17 mouse cellular contexts compared by ENCODE assay signal in the genomic region with DNA sequence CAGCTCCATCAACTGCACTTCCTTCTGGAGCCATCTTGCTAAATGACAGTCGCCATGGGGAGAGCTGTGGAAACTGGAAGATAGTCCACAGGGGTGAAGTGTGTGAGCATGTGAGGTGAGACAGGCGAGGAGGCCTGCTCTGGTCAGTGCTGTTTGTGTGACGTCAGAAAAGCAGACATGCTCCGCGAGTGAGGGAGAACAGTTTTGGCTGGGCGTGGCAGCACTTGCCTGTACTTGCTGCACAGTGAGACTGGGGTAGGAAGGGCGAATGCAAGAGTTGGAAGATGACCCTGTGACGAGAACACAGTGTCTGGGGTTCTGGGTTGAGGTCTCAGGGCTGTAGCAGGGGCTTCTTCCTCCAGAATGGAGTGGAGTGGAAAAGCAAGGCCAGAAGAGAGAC. TPM values are rescaled to one million over a fixed set of nuclear protein-coding genes. Genes with fewer than 3 reads are reported as not detected.
DNase-seq lines count a peak whose midpoint lies in the region; ATAC-seq and TF ChIP-seq lines count a peak whose summit lies in the region.
"Had no signal": no experiment of that assay in that cellular context is flagged by ENCODE, and none has a peak within 500 bp of the region (broad histone marks: within the 10 kb centered on the region; RNA-seq: fewer than 3 reads in every experiment).

No protein-coding gene starts in this region.

- H3K36me3 ChIP-seq in heart, embryonic 13.5 days = peaks cover 38% of the 10 kb centered on the region
- peaks cover 18% of the 10 kb centered on the region for H3K36me3 ChIP-seq in lung, embryonic 16.5 days (ENCODE audit: control insufficient read depth, insufficient read depth, low read length)
- H3K36me3 ChIP-seq in limb, embryonic 13.5 days = peaks cover 62% of the 10 kb centered on the region
- H3K36me3 ChIP-seq in intestine, embryonic 16.5 days (ENCODE audit: control insufficient read depth, insufficient read depth, low read length) = peaks cover 2% of the 10 kb centered on the region; the same call in 1 of the 2 replicates
- peaks cover 39% of the 10 kb centered on the region for H3K36me3 ChIP-seq in kidney, embryonic 15.5 days
- H3K36me3 ChIP-seq: stomach, embryonic 15.5 days had no signal

- no peak for TF ChIP-seq POLR2A in lung, adult 2 months (IDR thresholded peaks at IDR 0.05; ENCODE audit: borderline replicate concordance, extremely low read depth, low read depth, low read length)

- no peak for ATAC-seq in heart, embryonic 13.5 days (ENCODE audit: extremely low read depth, insufficient number of reproducible peaks, low FRiP score, low TSS enrichment)
- ATAC-seq in lung, embryonic 16.5 days (ENCODE audit: low read depth) = no peak
- no peak for ATAC-seq in limb, embryonic 13.5 days (ENCODE audit: low FRiP score, low read depth)
- no peak for ATAC-seq in intestine, embryonic 16.5 days
- no peak for ATAC-seq in kidney, embryonic 15.5 days (replicated peaks; ENCODE audit: low FRiP score)
- ATAC-seq: forebrain, embryonic 13.5 days had no signal

- H3K9ac ChIP-seq in heart, embryonic 13.5 days = 0 out of 2 replicates have a peak overlapping the region, but pooled peaks have one; percentile 67
- H3K9ac ChIP-seq in lung, embryonic 16.5 days (ENCODE audit: low read length) = peak overlapping the region; percentile 64
- H3K9ac ChIP-seq in limb, embryonic 13.5 days = peak overlapping the region; percentile 83
- no peak overlapping the region for H3K9ac ChIP-seq in intestine, embryonic 16.5 days (ENCODE audit: low read depth, low read length)
- no peak overlapping the region for H3K9ac ChIP-seq in kidney, embryonic 15.5 days
- H3K9ac ChIP-seq: forebrain, embryonic 13.5 days; hindbrain, embryonic 15.5 days; stomach, embryonic 15.5 days had no signal

- WGBS in heart, embryonic 13.5 days = 79% methylated on average over 8 of the region's 8 CpGs
- 64% methylated on average over 8 of the region's 8 CpGs for WGBS in lung, embryonic 16.5 days
- 70% methylated on average over 8 of the region's 8 CpGs for WGBS in lung, adult 2 months
- 69% methylated on average over 8 of the region's 8 CpGs for WGBS in limb, embryonic 13.5 days
- 85% methylated on average over 8 of the region's 8 CpGs for WGBS in intestine, embryonic 16.5 days
- 88% methylated on average over 8 of the region's 8 CpGs for WGBS in kidney, embryonic 15.5 days

- DNase-seq in heart, adult 18-20 months = no peak
- DNase-seq in lung, adult 2 months = no peak
- DNase-seq in ZHBTc4 (ENCODE audit: low read depth, low spot score) = peak; percentile 55
- DNase-seq: gastrocnemius, postnatal 14 days; kidney, adult 9 months; liver; right cerebral cortex, postnatal 4 days; thymus, postnatal 36 days had no signal

- peak overlapping the region; percentile 45 for H3K4me2 ChIP-seq in heart, embryonic 13.5 days
- peak overlapping the region; percentile 50 for H3K4me2 ChIP-seq in lung, embryonic 16.5 days (ENCODE audit: low read depth, low read length)
- peak overlapping the region; percentile 59 for H3K4me2 ChIP-seq in limb, embryonic 13.5 days (replicated peaks)
- no peak overlapping the region for H3K4me2 ChIP-seq in intestine, embryonic 16.5 days (ENCODE audit: low read depth, low read length)
- H3K4me2 ChIP-seq in kidney, embryonic 15.5 days = no peak overlapping the region
- H3K4me2 ChIP-seq: forebrain, embryonic 13.5 days; hindbrain, embryonic 15.5 days; stomach, embryonic 15.5 days had no signal

- no peaks in the 10 kb centered on the region for H3K27me3 ChIP-seq in heart, embryonic 13.5 days (replicated peaks)
- H3K27me3 ChIP-seq in lung, embryonic 16.5 days (ENCODE audit: control insufficient read depth, insufficient read depth, low read depth, low read length) = no peaks in the 10 kb centered on the region
- no peaks in the 10 kb centered on the region for H3K27me3 ChIP-seq in limb, embryonic 13.5 days
- no peaks in the 10 kb centered on the region for H3K27me3 ChIP-seq in intestine, embryonic 16.5 days (replicated peaks; ENCODE audit: control insufficient read depth, insufficient read depth, low read length)
- H3K27me3 ChIP-seq in kidney, embryonic 15.5 days = no peaks in the 10 kb centered on the region
- H3K27me3 ChIP-seq: forebrain, embryonic 13.5 days; hindbrain, embryonic 15.5 days; stomach, embryonic 15.5 days had no signal

- peak overlapping the region; percentile 24 for H3K4me3 ChIP-seq in heart, embryonic 13.5 days
- peak overlapping the region; percentile 41 for H3K4me3 ChIP-seq in lung, embryonic 16.5 days (ENCODE audit: low read length)
- no peak overlapping the region for H3K4me3 ChIP-seq in lung, adult 2 months (replicated peaks; ENCODE audit: extremely low read depth, low read depth, low read length)
- H3K4me3 ChIP-seq in limb, embryonic 13.5 days = peak overlapping the region; percentile 48
- H3K4me3 ChIP-seq in intestine, embryonic 16.5 days (ENCODE audit: low read length) = no peak overlapping the region
- no peak overlapping the region for H3K4me3 ChIP-seq in kidney, embryonic 15.5 days (replicated peaks)
- H3K4me3 ChIP-seq: forebrain, embryonic 13.5 days; hindbrain, embryonic 15.5 days; stomach, embryonic 15.5 days had no signal

- H3K27ac ChIP-seq in heart, embryonic 13.5 days (replicated peaks) = peak overlapping the region; percentile 84; the same call in 1 of the 2 replicates
- peak overlapping the region; percentile 78 for H3K27ac ChIP-seq in lung, embryonic 16.5 days (ENCODE audit: low read length)
- H3K27ac ChIP-seq in limb, embryonic 13.5 days = peak overlapping the region; percentile 98
- H3K27ac ChIP-seq in intestine, embryonic 16.5 days (ENCODE audit: low read length) = no peak overlapping the region
- no peak overlapping the region for H3K27ac ChIP-seq in kidney, embryonic 15.5 days
- H3K27ac ChIP-seq: forebrain, embryonic 13.5 days; hindbrain, embryonic 15.5 days; macrophage; stomach, embryonic 15.5 days had no signal

- no peaks in the 10 kb centered on the region for H3K9me3 ChIP-seq in heart, embryonic 13.5 days
- H3K9me3 ChIP-seq in lung, embryonic 16.5 days (ENCODE audit: control insufficient read depth, low read length) = no peaks in the 10 kb centered on the region
- no peaks in the 10 kb centered on the region for H3K9me3 ChIP-seq in limb, embryonic 13.5 days
- H3K9me3 ChIP-seq in intestine, embryonic 16.5 days (ENCODE audit: control insufficient read depth, low read length) = no peaks in the 10 kb centered on the region
- no peaks in the 10 kb centered on the region for H3K9me3 ChIP-seq in kidney, embryonic 15.5 days (replicated peaks)
- H3K9me3 ChIP-seq: forebrain, embryonic 13.5 days; hindbrain, embryonic 15.5 days; stomach, embryonic 15.5 days had no signal

- H3K4me1 ChIP-seq in heart, embryonic 13.5 days = peaks cover 37% of the 10 kb centered on the region
- peaks cover 14% of the 10 kb centered on the region for H3K4me1 ChIP-seq in lung, embryonic 16.5 days (replicated peaks; ENCODE audit: control insufficient read depth, insufficient read depth, low read length)
- no peaks in the 10 kb centered on the region for H3K4me1 ChIP-seq in lung, adult 2 months (ENCODE audit: control insufficient read depth, insufficient read depth, low read length)
- H3K4me1 ChIP-seq in limb, embryonic 13.5 days = peaks cover 34% of the 10 kb centered on the region
- H3K4me1 ChIP-seq in intestine, embryonic 16.5 days (ENCODE audit: control insufficient read depth, insufficient read depth, low read length) = no peaks in the 10 kb centered on the region; the same call in 1 of the 2 replicates
- peaks cover 18% of the 10 kb centered on the region for H3K4me1 ChIP-seq in kidney, embryonic 15.5 days
- H3K4me1 ChIP-seq: hindbrain, embryonic 15.5 days had no signal

- no peak for TF ChIP-seq CTCF in lung, adult 2 months (IDR thresholded peaks at IDR 0.05; ENCODE audit: insufficient read depth, low read length)

RNA-seq across cellular contexts. Expression of a gene that starts 41.4 kb away (rescaled TPM):
- polyA plus RNA-seq in heart, embryonic 13.5 days (2015; fragmentation: Nextera tagmentation; extraction: Ambion mirVana) = 176 and 196 TPM in 2 replicates
- 100 to 1,000 TPM in 1 of 2 experiments, 10 to 100 TPM in 1; 99.4 to 103 TPM for total RNA-seq in heart, adult 18-20 months (2021)
- polyA plus RNA-seq in lung, embryonic 16.5 days (2015; fragmentation: Nextera tagmentation; extraction: Ambion mirVana) = 232 TPM in 2 replicates
- 39.2 and 52.2 TPM in 2 replicates for polyA plus RNA-seq in lung, adult 2 months (2012; rRNA removed)
- polyA plus RNA-seq in limb, embryonic 13.5 days (2015; fragmentation: Nextera tagmentation; extraction: Ambion mirVana) = 340 and 356 TPM in 2 replicates
- 195 and 219 TPM in 2 replicates for polyA plus RNA-seq in intestine, embryonic 16.5 days (2015; fragmentation: Nextera tagmentation; extraction: Ambion mirVana)
- 249 and 256 TPM in 2 replicates for polyA plus RNA-seq in kidney, embryonic 15.5 days (2015; fragmentation: Nextera tagmentation; extraction: Ambion mirVana)

Comparison
In these comparisons a context has a peak if more than half of its experiments do, and no peak if none do; other contexts are left out.
1. H3K4me3 ChIP-seq: peak in heart, embryonic 13.5 days (single experiment), lung, embryonic 16.5 days (single experiment) and limb, embryonic 13.5 days (single experiment); none in lung, adult 2 months (single experiment), intestine, embryonic 16.5 days (single experiment) and kidney, embryonic 15.5 days (single experiment).
2. H3K27ac ChIP-seq: peak in heart, embryonic 13.5 days (single experiment), lung, embryonic 16.5 days (single experiment) and limb, embryonic 13.5 days (single experiment); none in intestine, embryonic 16.5 days (single experiment) and kidney, embryonic 15.5 days (single experiment).
3. H3K4me2 ChIP-seq: peak in heart, embryonic 13.5 days (single experiment), lung, embryonic 16.5 days (single experiment) and limb, embryonic 13.5 days (single experiment); none in intestine, embryonic 16.5 days (single experiment) and kidney, embryonic 15.5 days (single experiment).
4. H3K9ac ChIP-seq: peak in heart, embryonic 13.5 days (single experiment), lung, embryonic 16.5 days (single experiment) and limb, embryonic 13.5 days (single experiment); none in intestine, embryonic 16.5 days (single experiment) and kidney, embryonic 15.5 days (single experiment).